Comparison of ENCODE assay signal across 19 mouse cellular contexts in genomic region chr7:29441151-29441550, GRCm38 (mm10).
DNase-seq lines count a peak whose midpoint lies in the region; ATAC-seq and TF ChIP-seq lines count a peak whose summit lies in the region.
"Had no signal": no experiment of that assay in that cellular context is flagged by ENCODE, and none has a peak within 500 bp of the region (broad histone marks: within the 10 kb centered on the region; RNA-seq: fewer than 3 reads in every experiment).

No protein-coding gene starts in this region.

- TF ChIP-seq CTCF in forebrain, postnatal 0 days (IDR thresholded peaks at IDR 0.05; ENCODE audit: low read depth) = 0 out of 2 replicates have a peak, but pooled peaks have one; percentile 14
- TF ChIP-seq CTCF in layer of hippocampus, adult 2 months (conservative IDR thresholded peaks at IDR 0.05) = peak; percentile 52

- no peak overlapping the region for H3K4me3 ChIP-seq in forebrain, postnatal 0 days (ENCODE audit: low read depth, low read length)
- no peak overlapping the region for H3K4me3 ChIP-seq in forebrain, embryonic 16.5 days (replicated peaks; ENCODE audit: low read length)
- H3K4me3 ChIP-seq in layer of hippocampus, adult 2 months = no peak overlapping the region; the same call in 1 of the 2 replicates
- H3K4me3 ChIP-seq in midbrain, embryonic 11.5 days (ENCODE audit: low read depth, low read length) = no peak overlapping the region
- H3K4me3 ChIP-seq: embryonic facial prominence, embryonic 10.5 days; limb, embryonic 13.5 days; liver, embryonic 12.5 days; midbrain, embryonic 12.5 days had no signal

- no peak overlapping the region for H3K9ac ChIP-seq in forebrain, postnatal 0 days
- no peak overlapping the region for H3K9ac ChIP-seq in forebrain, embryonic 16.5 days (replicated peaks; ENCODE audit: low read depth, low read length)
- H3K9ac ChIP-seq in midbrain, embryonic 11.5 days (ENCODE audit: low read length) = no peak overlapping the region
- H3K9ac ChIP-seq: limb, embryonic 13.5 days; liver, embryonic 12.5 days; midbrain, embryonic 12.5 days had no signal

- no peaks in the 10 kb centered on the region for H3K27me3 ChIP-seq in forebrain, postnatal 0 days (ENCODE audit: insufficient read depth, low read length)
- no peaks in the 10 kb centered on the region for H3K27me3 ChIP-seq in forebrain, embryonic 16.5 days (replicated peaks; ENCODE audit: control insufficient read depth, insufficient read depth, low read length)
- peaks cover 2% of the 10 kb centered on the region; the same call in 1 of the 2 replicates for H3K27me3 ChIP-seq in midbrain, embryonic 11.5 days (ENCODE audit: control insufficient read depth, insufficient read depth, low read length)
- H3K27me3 ChIP-seq: limb, embryonic 13.5 days; liver, embryonic 12.5 days; Patski had no signal

- H3K4me1 ChIP-seq in forebrain, postnatal 0 days (ENCODE audit: insufficient read depth) = 0 out of 2 replicates have a peak, but pooled peaks cover 5% of the 10 kb centered on the region
- H3K4me1 ChIP-seq in forebrain, embryonic 16.5 days (replicated peaks; ENCODE audit: control insufficient read depth, insufficient read depth, low read length) = peaks cover 8% of the 10 kb centered on the region
- peaks cover 16% of the 10 kb centered on the region for H3K4me1 ChIP-seq in midbrain, embryonic 11.5 days (ENCODE audit: control insufficient read depth, insufficient read depth, low read length)

- H3K36me3 ChIP-seq in forebrain, postnatal 0 days (ENCODE audit: insufficient read depth) = no peaks in the 10 kb centered on the region
- no peaks in the 10 kb centered on the region for H3K36me3 ChIP-seq in forebrain, embryonic 16.5 days (ENCODE audit: control insufficient read depth, insufficient read depth)
- no peaks in the 10 kb centered on the region for H3K36me3 ChIP-seq in midbrain, embryonic 11.5 days (ENCODE audit: control insufficient read depth, insufficient read depth, low read length)
- H3K36me3 ChIP-seq: embryonic facial prominence, embryonic 10.5 days; limb, embryonic 13.5 days; liver, embryonic 12.5 days; midbrain, embryonic 12.5 days had no signal

- 0 out of 2 replicates have a peak overlapping the region, but pooled peaks have one; percentile 29 for H3K27ac ChIP-seq in forebrain, postnatal 0 days (ENCODE audit: low read depth, low read length)
- no peak overlapping the region for H3K27ac ChIP-seq in forebrain, embryonic 16.5 days (ENCODE audit: low read length)
- peak overlapping the region; percentile 93 for H3K27ac ChIP-seq in layer of hippocampus, adult 2 months
- H3K27ac ChIP-seq in midbrain, embryonic 11.5 days (ENCODE audit: low read depth, low read length) = no peak overlapping the region
- H3K27ac ChIP-seq: embryonic facial prominence, embryonic 10.5 days; limb, embryonic 13.5 days; liver, embryonic 12.5 days; midbrain, embryonic 12.5 days had no signal

- peak; percentile 43; the same call in 1 of the 2 replicates for ATAC-seq in forebrain, postnatal 0 days
- no peak for ATAC-seq in forebrain, embryonic 16.5 days
- ATAC-seq in midbrain, embryonic 11.5 days (ENCODE audit: low FRiP score) = peak; percentile 59; the same call in 1 of the 2 replicates
- ATAC-seq: CD4-positive, CD25-positive, alpha-beta regulatory T cell, adult 4 months; inflammation-experienced regulatory T-cells, adult 6 months; liver, embryonic 12.5 days; Patski had no signal

- WGBS in forebrain, postnatal 0 days = 23% methylated on average over 9 of the region's 9 CpGs
- 20% methylated on average over 9 of the region's 9 CpGs for WGBS in forebrain, embryonic 16.5 days
- WGBS in midbrain, embryonic 11.5 days = 20% methylated on average over 9 of the region's 9 CpGs

- H3K9me3 ChIP-seq in forebrain, postnatal 0 days (ENCODE audit: low read length) = no peaks in the 10 kb centered on the region
- no peaks in the 10 kb centered on the region for H3K9me3 ChIP-seq in forebrain, embryonic 16.5 days (ENCODE audit: control insufficient read depth, low read length)
- no peaks in the 10 kb centered on the region for H3K9me3 ChIP-seq in midbrain, embryonic 11.5 days (ENCODE audit: control insufficient read depth, low read length)
- H3K9me3 ChIP-seq: embryonic facial prominence, embryonic 10.5 days; liver, embryonic 12.5 days; midbrain, embryonic 12.5 days had no signal

- no peak for DNase-seq in forebrain, postnatal 0 days
- no peak for DNase-seq in layer of hippocampus, adult 2 months (ENCODE audit: low spot score in 2 of 2)
- DNase-seq in layer of hippocampus, adult 11-12 months (ENCODE audit: low spot score) = no peak
- DNase-seq in midbrain, embryonic 11.5 days (ENCODE audit: low spot score, missing footprints) = no peak
- DNase-seq in retina, postnatal 1 day = peak; percentile 87
- no peak for DNase-seq in thymus, postnatal 10 days (ENCODE audit: low spot score in 2 of 2)
- DNase-seq in ovary, postnatal 36 days (ENCODE audit: low spot score) = no peak
- DNase-seq: cerebellum, adult 2 months; layer of hippocampus, postnatal 36 days; right cerebral cortex, postnatal 14 days; thymus, postnatal 14 days had no signal

- no peak overlapping the region for H3K4me2 ChIP-seq in forebrain, postnatal 0 days (ENCODE audit: low read depth)
- H3K4me2 ChIP-seq in forebrain, embryonic 16.5 days (ENCODE audit: low read length) = no peak overlapping the region
- no peak overlapping the region for H3K4me2 ChIP-seq in midbrain, embryonic 11.5 days
- H3K4me2 ChIP-seq: limb, embryonic 13.5 days; liver, embryonic 12.5 days had no signal

Comparison
In these comparisons a context has a peak if more than half of its experiments do, and no peak if none do; other contexts are left out.
1. H3K27ac ChIP-seq: peak in forebrain, postnatal 0 days (single experiment) and layer of hippocampus, adult 2 months (single experiment); none in forebrain, embryonic 16.5 days (single experiment) and midbrain, embryonic 11.5 days (single experiment).